Mouse (Mus musculus) G1E (cell line): ENCODE data around the gene Peli2. TPM values are rescaled to one million over a fixed set of nuclear protein-coding genes. Genes with fewer than 3 reads are reported as not detected.

ENCODE experiments used
- ATAC-seq: 2 replicates; pipeline ENCODE4 v1.8.0; 2016; ENCODE audit warnings: mild to moderate bottlenecking; ENCODE audit not compliant: insufficient number of reproducible peaks, poor library complexity, low FRiP score, severe bottlenecking; ENCODE audit errors: extremely low read depth
- DNase-seq: peaks from one replicate; pipeline ENCODE4 v3.0.0; 2012; ENCODE audit warnings: low spot score
- H3K27me3 ChIP-seq: 2 replicates; pipeline ENCODE4 v1.6.1; 2012; ENCODE audit warnings: mild to moderate bottlenecking, low read length, inconsistent platforms; ENCODE audit not compliant: insufficient read depth
- H3K36me3 ChIP-seq: replicated peaks from 2 replicates; pipeline ENCODE3; 2012; ENCODE audit warnings: mild to moderate bottlenecking, inconsistent platforms
- H3K4me1 ChIP-seq: 2 replicates; pipeline ENCODE4 v1.6.1; 2012; ENCODE audit warnings: low read depth, low read length, inconsistent platforms, mixed read lengths; ENCODE audit not compliant: insufficient read depth
- H3K4me3 ChIP-seq: 2 replicates; pipeline ENCODE4 v1.5.1; 2012; ENCODE audit warnings: low read depth, mild to moderate bottlenecking, inconsistent platforms, low read length, moderate library complexity, mixed read lengths
- H3K9me3 ChIP-seq: replicated peaks from 2 replicates; pipeline ENCODE4 v1.6.1; 2012; ENCODE audit warnings: inconsistent platforms
- CTCF ChIP-seq: IDR thresholded peaks from 2 replicates; pipeline ENCODE4 v1.5.1; 2012; ENCODE audit warnings: low read depth, low read length, inconsistent platforms, mixed read lengths
- GATA1 ChIP-seq: IDR thresholded peaks from 2 replicates; pipeline ENCODE4 v1.6.1; 2012; ENCODE audit warnings: borderline replicate concordance, low read length, inconsistent platforms, mixed read lengths
- GATA2 ChIP-seq: IDR thresholded peaks from 2 replicates; pipeline ENCODE4 v1.6.1; 2012; ENCODE audit warnings: low read depth, low read length, inconsistent platforms, borderline replicate concordance
- POLR2AphosphoS5 ChIP-seq: IDR thresholded peaks from 2 replicates; pipeline ENCODE4 v1.6.1; 2012; ENCODE audit warnings: low read depth, low read length, inconsistent platforms; ENCODE audit not compliant: insufficient replicate concordance
- TAL1 ChIP-seq: conservative IDR thresholded peaks from 2 replicates; pipeline ENCODE4 v1.6.1; 2012; ENCODE audit warnings: low read depth, low read length, inconsistent platforms, mixed read lengths
- polyA plus RNA-seq: library from polyadenylated mRNA; stranded (reverse); fragments of >175 nt; gene quantifications from 2 replicates; pipeline ENCODE4 v1.2.3, GENCODE M21; 2012
- total RNA-seq, 2 experiments: library from RNA; stranded (forward) in 1 of 2; stranded (reverse) in 1 of 2; fragments of 200-1000 nt in 1 of 2; fragments of >200 nt in 1 of 2; fragmentation: Nextera tagmentation in 1 of 2; gene quantifications; 2 replicates each; pipeline ENCODE4 v1.2.3; 2014 to 2017

The Peli2 gene
- total and polyA plus RNA-seq, 3 experiments: 0.27 TPM; not detected in 2

DNA sequence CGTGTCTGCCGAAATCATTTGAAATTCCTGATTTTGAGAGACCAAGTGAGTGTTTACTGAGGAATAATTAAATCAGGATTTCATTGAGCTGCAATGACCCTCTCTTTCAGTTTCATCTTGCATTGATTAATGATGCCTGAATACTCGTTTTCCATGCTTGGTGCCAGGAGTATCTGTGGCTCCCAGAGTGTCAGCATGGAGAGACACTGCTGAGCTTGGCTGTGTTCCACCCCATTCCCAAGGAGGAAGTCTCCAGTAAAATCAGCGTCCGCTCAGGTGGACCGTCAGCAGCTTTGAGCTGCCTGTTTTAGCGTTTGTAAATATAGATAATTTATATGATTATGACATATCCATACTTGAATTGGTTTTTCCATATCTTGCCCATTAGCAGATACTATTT, 137.1 kb downstream of the Peli2 start:
- Histone ChIP-seq H3K4me3 (no peak overlapping the region), H3K4me1 (no peaks in the 10 kb centered on the region; the same call in 1 of the 2 replicates), H3K27me3 (peaks cover 5% of the 10 kb centered on the region; the same call in 1 of the 2 replicates), H3K36me3 (no peaks in the 10 kb centered on the region), H3K9me3 (no peaks in the 10 kb centered on the region)
- DNase-seq: no peak
- TF ChIP-seq CTCF (no peak), POLR2AphosphoS5 (no peak), TAL1 (no peak), GATA1 (no peak), GATA2 (no peak)
- no peak for ATAC-seq

DNA sequence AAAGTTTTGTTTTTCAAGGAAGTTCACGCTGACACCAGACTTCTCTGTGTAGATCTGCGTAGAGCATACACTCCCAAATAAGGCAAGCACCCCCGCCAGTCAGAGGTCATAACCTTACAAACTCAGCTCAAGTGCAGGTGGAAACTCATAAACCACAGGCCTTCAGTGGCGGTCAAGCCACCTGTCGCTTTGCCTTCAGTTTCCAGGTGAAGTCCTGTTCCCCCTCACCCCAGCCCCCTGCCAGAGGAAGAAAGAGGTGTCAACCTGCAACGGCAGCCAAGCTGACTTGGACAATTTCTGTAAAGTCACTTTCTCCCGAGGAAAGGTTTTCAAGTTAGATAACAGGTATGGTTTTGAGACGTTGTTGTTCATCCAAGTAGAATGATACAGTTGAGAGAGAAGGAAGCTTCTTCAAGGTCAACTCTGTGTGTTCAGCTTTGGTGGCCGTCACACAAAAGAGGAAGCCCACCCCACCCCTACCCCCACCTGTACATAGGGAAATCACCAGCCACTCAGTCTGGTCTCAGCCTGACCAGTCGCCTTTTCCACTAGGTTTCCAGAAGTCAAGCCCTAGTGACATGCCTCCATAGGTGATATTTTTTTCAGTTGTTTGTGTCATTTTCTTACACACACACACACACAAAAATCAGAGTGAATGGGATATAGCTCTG, 138.2 kb downstream of the Peli2 start:
- Histone ChIP-seq H3K4me3 (no peak overlapping the region), H3K27me3 (peaks cover 5% of the 10 kb centered on the region; the same call in 1 of the 2 replicates), H3K9me3 (no peaks in the 10 kb centered on the region), H3K36me3 (no peaks in the 10 kb centered on the region), H3K4me1 (no peaks in the 10 kb centered on the region)
- TF ChIP-seq TAL1: no peak
- no peak for TF ChIP-seq GATA2
- TF ChIP-seq GATA1: no peak
- no peak for TF ChIP-seq CTCF
- TF ChIP-seq POLR2AphosphoS5: no peak
- no peak for DNase-seq
- no peak for ATAC-seq

DNA sequence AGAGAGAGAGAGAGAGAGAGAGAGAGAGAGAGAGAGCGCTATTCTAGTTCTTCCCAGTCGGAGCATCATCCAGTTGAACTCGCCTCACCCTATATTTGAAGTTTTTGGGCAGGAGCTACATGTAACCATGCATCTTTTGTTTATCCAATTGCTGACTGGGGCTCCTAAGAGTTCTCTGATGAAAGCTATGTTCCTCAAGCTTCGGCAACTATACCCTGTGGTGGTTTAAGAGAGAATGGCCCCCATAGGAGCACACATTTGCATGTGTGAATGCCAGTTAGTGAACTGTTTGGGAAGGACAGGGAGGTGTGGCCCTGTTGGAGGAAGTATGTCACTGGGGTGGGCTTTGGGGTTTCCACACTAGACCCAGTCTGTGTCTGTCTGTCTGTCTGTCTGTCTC, 142.5 kb downstream of the Peli2 start:
- no peaks in the 10 kb centered on the region for H3K9me3 ChIP-seq
- ATAC-seq: no peak
- TF ChIP-seq POLR2AphosphoS5 (no peak), GATA2 (no peak), CTCF (no peak), TAL1 (no peak), GATA1 (no peak)

DNA sequence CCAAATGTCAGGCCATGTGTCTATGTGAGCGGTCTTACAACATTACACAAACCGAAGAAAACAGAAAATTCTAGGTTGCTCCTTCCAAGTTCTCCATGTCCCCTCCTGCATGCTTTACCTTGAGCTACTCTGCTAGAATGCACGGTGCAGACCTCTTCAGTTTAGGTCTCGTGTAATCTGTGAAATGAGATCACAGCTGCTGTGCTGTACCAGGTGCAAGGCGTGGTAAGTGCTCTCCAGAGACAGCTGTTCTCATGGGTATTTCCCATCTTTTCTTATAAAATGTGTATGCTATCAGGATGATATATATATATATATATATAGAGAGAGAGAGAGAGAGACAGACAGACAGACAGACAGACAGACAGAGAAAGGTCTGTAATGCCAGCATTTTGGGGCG, 146.1 kb downstream of the Peli2 start:
- H3K4me3 ChIP-seq: no peak overlapping the region
- DNase-seq (no peak), ATAC-seq (no peak)
- H3K4me1 ChIP-seq: no peaks in the 10 kb centered on the region
- no peaks in the 10 kb centered on the region for H3K27me3 ChIP-seq
- no peaks in the 10 kb centered on the region for H3K36me3 ChIP-seq
- no peaks in the 10 kb centered on the region for H3K9me3 ChIP-seq
- TF ChIP-seq CTCF: no peak
- TF ChIP-seq GATA2: no peak
- no peak for TF ChIP-seq GATA1
- TF ChIP-seq TAL1: no peak
- TF ChIP-seq POLR2AphosphoS5: no peak

More for the DNA sequence above, 142.5 kb downstream of the Peli2 start:
- H3K4me1 ChIP-seq: no peaks in the 10 kb centered on the region
- no peak overlapping the region for H3K4me3 ChIP-seq
- H3K36me3 ChIP-seq: no peaks in the 10 kb centered on the region
- no peaks in the 10 kb centered on the region for H3K27me3 ChIP-seq
- DNase-seq: no peak

DNA sequence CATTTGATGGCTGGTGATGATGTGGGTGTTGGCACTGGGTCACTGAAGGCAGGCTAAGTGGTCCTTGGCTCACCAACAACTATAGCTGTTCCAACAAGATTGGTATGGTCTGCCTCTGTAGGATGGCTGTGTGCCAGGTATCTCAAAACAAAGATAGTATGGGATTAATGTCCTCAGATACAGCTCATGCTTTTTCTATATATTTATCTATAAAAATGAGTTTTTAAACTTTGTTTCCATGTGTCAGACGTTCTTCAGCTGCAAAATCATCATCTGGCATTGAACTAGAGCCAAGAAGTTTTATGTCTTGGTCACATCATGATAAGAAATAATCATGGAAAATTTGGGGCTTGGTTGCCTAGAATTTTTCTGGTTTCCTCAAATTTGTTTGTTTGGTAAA, 157.7 kb downstream of the Peli2 start:
- Histone ChIP-seq H3K27me3 (no peaks in the 10 kb centered on the region), H3K4me3 (no peak overlapping the region), H3K9me3 (no peaks in the 10 kb centered on the region), H3K36me3 (no peaks in the 10 kb centered on the region), H3K4me1 (no peaks in the 10 kb centered on the region)
- no peak for TF ChIP-seq GATA2
- TF ChIP-seq CTCF: no peak
- TF ChIP-seq POLR2AphosphoS5: no peak
- TF ChIP-seq GATA1: no peak
- TF ChIP-seq TAL1: no peak
- no peak for DNase-seq
- no peak for ATAC-seq

DNA sequence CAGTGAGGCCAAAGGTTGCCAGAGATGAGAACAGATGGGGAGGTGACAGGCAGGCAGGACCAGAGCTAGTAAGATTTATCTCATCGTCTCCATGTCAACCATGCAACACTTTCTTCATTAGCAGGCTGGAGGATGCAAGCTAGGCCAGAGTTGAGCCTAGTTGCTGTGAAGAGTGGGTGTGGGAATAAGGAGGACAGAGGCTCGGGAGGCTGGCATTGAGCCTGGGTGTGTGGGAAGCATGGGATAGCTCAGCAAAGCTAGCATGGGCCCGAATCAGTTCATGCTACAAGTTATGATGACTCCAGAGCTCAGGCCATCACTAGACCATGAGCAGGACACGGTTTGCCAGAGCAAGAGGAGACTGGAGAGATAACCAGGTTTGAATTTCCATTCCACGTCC, 166.3 kb downstream of the Peli2 start:
- H3K4me1 ChIP-seq: no peaks in the 10 kb centered on the region
- DNase-seq (no peak), ATAC-seq (no peak)
- H3K27me3 ChIP-seq: no peaks in the 10 kb centered on the region
- H3K36me3 ChIP-seq: no peaks in the 10 kb centered on the region
- TF ChIP-seq GATA1: no peak
- TF ChIP-seq CTCF: no peak
- no peak for TF ChIP-seq TAL1
- TF ChIP-seq GATA2: no peak
- TF ChIP-seq POLR2AphosphoS5: no peak
- no peaks in the 10 kb centered on the region for H3K9me3 ChIP-seq
- no peak overlapping the region for H3K4me3 ChIP-seq
